Mouse (Mus musculus) left cerebral cortex, adult 9 months (tissue): ENCODE measurements at regions not wholly inside any gene's neighbourhood (a gene's known extent, or its start where the extent isn't known, plus 50 kb on each side); places are given as distances from the start of the nearest gene placed in this dataset.
"Not testable (repeated sequence)": the region's sequence is repeated elsewhere in the genome, so short reads cannot be mapped to it uniquely, and the experiment has no call there.

Source experiments
- DNase-seq, 2 experiments: peaks; one replicate each; pipeline ENCODE4 v3.0.0; 2022; ENCODE audit warnings: low spot score in 2 of 2

DNA sequence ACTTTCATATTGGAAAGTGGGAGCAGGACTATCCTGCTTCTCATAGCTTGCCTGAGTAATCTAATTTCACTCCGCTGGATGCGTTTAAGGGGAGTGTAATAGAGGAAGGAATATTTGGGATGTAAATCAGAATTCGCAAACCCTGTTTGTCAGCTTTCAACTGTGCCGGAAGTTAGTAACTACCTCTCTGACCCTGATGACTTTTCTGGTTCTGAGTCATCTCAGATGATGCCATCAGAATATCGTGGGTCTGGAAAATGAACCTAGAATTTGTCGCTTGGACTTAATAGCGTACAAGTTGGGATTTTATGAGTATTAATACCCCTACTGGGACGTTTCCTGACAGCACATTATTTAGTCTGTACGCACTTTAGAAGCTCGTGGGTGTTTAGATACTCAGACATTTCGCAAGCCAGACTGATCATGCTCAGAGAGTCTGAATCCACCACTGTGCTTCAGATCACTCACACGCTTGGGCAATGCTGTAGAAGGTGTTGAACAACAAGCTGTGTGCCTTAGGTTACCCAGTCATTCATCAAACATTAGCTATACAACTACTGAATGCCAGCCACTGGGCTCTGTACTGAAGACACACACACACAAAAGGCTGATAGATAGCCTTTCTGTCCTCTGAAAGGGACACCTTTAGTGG, 131.1 kb downstream of the Phlda1 start:
- no peak for DNase-seq

DNA sequence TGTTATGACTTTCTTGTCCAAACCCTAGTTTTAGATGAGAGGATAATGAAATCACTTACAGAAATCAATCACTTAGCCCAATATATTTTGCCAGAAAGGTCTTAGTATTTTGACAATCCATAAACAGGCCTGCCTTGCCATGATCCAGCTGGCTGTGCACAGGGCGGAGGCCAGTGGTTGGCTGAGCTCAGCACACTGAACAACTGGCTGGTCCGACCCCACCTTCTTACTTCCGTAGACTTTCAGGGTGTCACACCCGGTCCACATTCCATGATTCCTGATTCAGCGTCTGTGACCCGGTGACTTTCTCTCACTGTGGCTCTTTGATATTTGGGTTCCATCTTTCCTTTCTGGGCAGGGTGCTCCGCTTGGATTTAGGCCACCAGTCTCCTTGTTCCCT, 133.8 kb downstream of the Phlda1 start:
- no peak for DNase-seq

DNA sequence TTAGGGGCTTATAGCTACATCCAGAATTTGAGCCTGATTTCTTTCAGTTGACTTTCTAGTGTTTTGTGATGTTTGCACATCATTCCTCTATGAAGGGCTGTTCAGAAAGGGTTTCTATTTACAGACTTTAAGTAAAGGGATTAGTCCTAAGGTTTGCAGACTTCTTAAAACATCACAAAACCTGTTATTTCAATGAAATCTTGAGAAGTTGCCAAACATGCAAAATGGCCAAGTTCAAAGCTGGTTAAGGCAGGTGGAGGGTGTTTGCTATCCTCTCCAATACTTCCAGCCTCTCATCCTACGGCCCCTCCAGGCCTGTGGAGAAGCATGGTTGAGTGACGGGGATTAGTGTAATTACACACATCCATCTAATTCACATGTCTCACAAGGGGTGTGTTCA, 136.6 kb downstream of the Phlda1 start:
- no peak for DNase-seq

DNA sequence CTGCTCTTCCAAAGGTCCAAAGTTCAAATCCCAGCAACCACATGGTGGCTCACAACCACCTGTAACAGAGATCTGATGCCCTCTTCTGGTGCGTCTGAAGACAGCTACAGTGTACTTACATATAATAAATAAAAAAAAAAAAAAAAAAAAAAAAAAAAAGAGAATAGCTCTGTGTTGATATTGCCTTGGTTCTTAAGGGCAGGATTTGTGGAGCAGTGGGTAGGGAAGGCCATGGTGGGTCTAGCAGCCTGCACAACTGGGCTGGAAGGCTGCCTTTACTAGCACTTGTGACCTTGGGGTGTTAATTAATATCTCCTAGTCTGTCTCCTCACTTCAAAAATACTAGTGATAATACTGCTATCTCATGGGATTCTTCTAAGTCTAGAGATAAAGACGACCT, 147.7 kb downstream of the Phlda1 start:
- DNase-seq, result not testable (repeated sequence)

DNA sequence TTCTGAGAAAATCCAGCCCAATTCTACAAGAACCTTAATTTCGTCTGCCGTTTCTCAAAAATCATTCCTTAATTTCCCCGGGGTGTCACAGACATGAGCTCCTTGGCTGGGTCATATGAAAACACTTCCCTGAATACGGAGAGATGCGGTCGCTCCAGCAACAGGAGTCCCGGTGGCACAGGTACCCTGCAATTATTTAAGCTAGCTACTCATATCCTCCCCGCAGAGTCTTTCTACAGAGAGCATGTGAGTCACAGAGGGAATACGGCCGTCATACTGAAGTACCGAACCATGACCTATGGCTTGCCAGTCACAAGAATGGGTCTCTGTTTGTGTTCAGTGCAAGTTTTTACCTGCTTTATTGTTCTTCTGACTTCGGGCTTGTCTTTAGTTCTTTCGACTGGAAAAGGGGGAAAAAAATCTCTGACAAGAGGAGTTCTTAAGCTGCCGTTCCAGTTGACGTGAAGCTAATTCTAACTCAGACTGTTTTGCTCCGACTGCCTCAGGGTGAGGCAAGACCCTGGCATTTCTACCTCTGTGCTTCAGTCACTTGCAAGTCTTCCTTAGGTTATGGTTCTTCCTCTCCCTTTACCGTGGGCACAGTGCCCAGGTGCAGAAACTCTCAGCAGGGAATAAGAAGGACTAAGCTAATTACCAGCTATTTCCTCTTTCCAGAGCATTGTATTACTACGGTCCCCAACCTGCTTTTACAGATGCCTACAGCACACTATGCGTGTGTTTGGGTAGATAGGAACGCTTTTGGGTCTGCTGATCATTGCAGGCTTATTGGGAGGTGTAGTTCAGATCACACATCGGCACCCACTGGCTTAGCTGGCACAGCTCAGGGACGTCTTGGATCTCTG, 148.5 kb downstream of the Phlda1 start:
- no peak for DNase-seq

DNA sequence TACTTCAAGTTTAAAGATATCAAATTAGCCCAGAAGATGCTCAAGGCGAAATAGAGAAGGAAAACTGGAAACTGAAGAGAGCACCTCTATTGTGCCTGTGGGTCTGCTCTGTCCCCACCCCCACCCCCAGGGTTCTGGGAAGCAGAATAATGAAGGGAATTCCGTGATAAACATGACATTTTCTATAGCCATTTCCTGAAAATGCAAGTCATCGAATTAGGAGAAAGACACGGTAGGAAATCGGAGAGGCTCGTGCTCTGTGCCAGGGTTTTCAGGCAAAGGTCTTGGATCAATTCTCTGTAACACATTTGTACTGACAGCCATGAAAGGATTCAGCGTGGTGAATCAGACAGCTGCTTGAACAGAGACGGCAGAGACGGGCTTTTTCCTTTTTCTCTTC, 152.7 kb downstream of the Phlda1 start:
- DNase-seq, result no peak

DNA sequence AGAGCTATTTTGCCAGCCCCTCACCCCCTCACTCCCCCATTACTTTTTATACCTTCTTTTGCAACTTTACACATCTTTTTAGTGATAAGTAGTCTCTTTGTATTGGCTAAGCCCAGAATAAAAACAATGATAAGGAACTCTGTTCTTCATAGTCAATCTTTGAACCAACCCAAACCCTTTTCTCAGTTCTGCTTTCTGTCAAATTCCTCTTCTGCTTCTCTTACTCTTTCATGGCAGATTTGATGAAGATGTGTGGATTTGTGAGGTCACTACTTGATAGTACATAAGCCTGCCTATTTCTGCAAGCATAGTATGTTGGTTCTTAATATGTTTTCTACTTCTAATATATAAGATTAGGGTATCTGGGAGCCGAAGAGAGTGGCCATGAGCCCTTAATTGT, 156.6 kb downstream of the Phlda1 start:
- no peak for DNase-seq

DNA sequence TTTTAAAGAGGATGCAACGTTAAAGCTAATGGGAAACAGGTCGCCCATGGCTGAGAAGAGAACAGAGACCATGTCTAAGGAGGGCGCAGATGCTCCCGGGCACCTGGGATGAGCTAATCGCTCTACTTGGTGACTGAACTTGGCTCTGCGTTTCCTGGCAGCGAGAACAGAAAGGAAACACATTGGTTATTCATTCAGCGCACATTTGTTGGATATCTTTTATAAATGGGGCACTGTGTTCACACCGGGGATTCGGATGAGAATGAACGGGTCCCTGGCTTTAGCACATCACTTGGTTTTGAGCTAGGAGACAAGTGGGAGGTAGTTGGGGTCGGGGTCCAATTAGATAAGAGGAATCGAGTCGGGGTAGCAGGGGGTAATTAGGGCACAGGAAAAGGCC, 159.7 kb downstream of the Phlda1 start:
- peak in 1 of 2 experiments; percentile 25 for DNase-seq

DNA sequence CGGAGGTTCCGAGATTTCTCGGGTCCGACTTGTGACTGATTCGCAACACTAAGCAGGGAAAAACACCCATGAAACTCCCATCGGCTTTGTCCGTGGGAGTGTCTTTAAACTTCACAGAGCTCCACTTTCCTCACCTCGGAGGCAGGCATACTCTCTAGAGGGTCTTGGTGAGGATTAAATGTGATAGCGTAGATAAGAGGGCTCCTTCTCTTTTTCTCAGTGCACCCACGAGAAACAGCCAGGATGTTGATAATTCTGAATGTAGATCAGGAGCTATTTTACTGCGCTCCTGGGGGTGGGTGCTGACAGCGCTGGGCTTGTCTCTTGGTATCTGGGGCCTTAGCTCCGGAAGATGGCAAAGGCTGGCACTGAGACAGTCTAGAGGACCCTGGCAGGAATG, 160.9 kb downstream of the Phlda1 start:
- DNase-seq, result no peak

DNA sequence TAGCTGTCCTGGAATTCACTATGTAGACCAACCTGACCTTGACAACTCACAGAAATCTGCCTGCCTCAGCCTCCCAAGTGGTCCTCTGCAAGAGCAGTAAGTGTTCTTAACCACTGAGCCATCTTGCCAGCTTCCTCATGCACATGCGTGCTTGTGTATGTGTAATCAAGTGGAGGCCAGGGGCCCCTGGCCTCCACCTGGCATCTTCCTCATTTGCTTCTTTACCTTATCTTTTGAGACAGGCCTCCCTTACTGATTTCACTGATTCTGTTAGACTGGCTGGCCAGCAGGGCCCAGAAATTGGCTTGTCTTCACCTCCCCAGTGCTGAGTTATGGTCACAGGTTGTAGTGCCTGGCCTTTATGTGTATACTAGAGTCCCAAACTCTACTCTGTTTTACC, 162.6 kb downstream of the Phlda1 start:
- DNase-seq, result no peak

DNA sequence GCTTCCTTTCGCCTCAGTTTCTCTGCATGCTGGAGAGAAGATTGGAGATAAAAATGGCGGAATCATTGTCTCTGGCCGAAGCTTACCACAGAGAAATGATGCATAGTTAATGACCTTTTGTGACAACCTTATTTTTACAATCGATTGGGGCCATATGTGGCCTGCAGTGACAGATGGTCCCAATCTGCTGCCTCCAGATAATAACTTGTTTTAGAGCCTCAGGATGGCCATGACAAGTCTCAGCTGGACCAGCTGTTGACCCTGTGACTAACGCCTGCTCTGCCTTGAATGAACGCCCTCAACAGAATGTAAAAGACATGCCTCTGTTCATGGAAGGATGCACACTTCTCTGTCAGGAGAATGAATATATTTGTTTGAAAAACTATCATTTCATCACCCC, 163.6 kb downstream of the Phlda1 start:
- no peak for DNase-seq

DNA sequence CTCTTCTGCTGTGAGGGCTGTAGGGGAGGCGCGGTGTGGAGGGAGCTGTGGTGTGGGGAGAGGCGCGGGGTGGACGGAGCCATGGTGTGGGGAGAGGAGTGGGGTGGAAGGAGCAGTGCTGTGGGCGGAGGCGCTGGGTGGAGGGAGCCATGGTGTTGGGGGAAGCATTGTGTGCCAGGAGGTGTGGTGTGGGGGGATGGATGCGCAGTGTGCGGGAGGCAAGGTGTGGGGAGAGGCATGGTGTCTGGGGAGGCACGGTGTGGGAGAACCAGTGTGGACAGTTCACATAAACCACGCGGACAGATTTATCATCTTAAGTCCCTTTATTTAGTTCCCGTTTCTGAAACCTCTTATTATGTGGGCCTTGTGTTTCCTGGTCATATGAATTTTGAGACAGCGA, 164.6 kb downstream of the Phlda1 start:
- DNase-seq, result no peak

DNA sequence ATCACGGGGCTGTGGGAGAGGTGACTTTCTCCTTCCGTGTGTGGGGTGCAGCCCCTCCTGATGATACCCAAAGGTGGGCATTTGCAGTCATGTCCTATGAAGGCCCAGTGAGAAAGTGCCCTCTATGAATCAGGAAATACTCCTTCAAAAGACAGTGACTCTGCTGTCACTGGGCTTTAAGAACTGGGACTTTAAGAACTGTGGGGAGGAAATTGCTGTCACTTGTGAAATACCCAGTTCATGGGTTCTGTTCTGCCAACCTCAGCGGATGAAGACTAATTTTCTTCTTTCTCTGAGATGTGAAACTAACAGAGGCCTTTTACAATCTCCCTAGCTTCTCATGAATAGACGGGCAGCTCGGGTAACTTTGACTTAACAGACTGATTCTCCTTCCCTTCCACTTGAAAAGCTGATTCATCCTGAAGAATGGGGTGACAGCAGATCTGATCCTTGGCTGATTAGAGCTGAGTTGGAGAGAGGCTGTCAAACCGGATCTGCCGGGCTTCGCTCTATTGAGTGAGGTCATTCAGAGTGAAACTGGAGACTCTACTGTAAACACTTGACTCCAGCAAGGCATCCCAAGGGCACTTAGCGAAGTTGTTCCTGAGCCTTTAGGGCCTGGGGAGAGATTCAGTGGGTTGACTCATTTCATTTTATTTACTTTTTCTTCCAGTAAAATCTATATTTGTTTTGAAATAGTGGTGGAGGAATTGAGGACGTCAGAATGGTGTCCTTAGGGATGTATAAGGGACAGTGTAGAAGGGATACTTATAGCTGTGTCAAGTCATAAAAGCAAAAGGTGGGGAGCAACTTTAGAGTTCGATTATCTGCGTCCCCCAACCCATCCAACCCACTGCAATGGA, 166.6 kb downstream of the Phlda1 start:
- DNase-seq, result no peak

DNA sequence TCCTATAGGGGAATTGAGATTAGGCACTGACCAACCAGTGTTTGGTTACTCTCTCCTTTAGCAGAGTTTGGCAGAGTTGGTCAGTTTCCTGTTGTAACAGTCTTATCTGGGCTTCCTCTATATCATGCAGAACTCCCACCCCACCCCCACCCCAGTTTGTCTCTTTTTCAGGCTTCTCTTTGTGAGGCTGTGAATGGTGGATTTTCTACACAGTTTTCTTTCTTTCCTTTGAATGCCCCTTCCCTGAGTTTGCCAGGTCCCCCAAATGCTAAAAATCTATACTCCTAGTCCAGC, 167.2 kb downstream of the Phlda1 start:
- no peak for DNase-seq

DNA sequence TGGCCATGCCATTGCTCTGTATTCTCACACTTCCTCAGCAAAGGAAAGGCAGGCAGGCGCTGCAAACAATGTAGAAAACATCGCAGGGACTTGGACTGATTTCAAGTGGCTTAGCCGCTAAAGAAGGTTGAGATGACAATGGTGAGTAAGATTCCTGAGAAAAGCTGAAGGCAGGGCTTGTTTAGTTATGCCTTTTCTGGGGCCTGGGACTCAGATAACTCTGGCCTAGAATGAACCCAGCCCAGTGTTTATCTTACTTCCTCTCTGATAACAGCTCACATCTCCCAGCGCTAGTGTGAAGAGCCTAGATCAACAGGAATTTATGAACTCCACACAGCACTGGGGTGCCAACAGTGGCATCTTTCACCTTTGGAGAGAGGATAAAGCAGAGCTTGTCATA, 170.2 kb downstream of the Phlda1 start:
- no peak for DNase-seq

DNA sequence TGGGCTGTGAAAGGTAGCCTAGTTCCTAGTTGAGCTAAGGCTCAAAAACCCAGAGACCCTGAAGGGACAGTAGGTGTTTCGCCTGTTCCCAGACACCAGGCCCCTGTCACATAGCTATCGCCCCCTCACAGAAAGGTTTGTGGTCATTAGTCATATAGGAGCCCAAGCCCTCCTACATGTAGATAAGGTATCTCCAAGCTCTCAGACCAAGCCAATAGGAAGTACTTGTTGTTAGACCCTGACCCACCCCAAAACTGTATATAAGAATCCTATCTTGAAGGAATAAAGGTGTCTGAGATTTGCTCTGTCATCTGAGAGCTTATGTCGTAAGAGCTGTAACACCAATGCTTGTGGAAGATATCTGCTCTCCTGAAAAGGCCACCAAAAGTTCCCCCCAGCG, 174.8 kb downstream of the Phlda1 start:
- no peak for DNase-seq

DNA sequence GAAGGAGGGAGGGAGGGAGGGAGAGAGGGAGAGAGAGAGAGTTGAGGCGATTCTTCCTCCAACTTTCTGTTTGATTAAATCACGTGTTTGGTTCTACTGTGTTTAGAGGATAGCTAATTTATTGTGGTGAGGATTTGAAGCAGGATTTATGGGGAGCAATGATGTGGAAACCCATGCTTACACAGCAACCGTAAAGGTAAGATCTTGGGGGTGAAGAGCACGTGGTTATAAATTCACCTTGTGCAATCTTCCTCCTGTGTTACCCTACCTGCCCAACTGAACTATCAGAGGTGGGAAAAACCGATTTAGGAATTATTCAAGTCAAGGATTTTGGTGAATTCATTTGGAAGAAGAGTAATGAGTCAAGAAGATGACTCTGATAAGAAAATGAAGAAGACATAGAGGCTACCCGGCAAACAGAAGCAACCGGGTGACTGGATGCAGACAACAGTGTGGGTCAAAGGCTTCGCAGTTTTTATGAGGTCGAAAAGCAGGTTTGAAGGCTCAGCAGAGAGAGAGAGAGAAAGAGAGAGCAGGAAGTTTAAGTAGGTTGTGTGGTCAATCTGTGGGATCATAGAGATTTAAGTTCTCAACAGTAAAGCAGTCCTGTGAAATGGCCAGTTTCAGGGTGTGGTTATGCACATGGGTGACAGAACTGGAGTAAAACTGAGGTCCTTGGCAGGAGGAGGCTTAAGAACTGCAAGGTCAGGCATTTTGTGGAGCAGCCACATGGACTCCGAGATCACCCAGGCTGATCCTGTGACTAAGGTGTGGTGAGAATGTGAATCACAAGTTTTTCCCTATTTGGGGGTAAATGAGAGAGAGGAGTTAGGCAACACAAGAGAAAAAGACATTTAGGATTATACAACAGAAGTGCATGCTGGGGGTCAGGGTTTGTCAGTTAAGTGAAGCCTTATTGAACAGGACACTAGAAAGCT, 178.6 kb downstream of the Phlda1 start:
- no peak for DNase-seq

DNA sequence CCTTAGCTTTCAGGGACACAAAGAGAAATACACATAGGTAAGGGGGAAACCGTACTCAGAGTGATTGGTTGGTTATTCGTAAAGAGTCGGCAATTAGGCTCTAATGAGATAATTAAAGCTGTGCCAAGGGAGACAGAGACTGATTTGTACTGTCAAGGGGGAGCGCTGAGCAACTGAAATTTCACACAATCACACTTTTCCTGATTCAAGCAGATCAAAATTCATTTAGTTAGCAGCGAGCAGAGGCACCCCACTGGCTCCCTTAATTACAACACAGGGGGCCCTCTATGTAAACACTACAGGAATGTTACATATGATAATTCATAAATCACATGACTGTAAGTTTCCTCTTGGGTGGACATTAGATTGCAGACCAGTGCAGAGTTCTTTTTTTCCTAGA, 180.5 kb downstream of the Phlda1 start:
- DNase-seq, result no peak

DNA sequence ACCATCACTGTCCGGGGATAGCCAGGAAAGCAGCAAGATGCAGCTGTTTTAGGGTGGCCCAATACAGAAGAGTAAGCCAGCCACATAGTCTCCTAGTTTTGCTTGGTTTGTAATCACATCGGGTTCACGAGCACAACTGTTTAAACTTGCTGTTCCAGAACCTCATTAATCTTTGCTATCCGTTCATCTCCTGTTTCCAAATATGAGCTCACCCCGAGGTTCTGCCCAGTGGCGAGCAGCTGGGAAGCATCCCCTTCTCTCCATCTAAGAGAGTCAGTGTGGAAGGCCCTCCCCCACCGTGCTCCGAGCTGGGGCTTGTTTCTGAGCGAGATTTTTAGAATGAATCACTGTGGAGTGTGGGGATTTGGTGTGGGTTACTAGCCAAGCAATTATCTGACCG, 183.5 kb downstream of the Phlda1 start:
- no peak for DNase-seq

DNA sequence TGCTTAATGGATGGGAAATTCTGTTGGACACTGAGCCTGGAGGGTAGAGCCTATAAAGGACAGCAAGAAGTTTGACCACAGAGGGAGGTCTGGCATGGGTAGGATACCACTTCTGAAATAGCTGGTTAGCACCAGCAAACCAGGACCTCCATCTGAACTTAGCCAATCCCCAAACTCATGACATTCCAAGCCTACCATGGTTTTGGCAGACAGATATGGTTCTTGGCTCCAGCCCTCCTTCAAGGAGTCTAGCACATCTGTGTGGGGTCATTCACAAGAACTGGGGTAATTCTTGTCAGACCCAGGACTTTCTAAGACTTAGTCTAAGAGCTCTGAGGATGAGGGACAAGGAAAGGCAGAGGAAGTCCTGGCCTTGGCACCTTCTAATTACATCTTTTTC, 187.7 kb downstream of the Phlda1 start:
- no peak for DNase-seq
